7 mouse cellular contexts compared by ENCODE assay signal in the genomic region with DNA sequence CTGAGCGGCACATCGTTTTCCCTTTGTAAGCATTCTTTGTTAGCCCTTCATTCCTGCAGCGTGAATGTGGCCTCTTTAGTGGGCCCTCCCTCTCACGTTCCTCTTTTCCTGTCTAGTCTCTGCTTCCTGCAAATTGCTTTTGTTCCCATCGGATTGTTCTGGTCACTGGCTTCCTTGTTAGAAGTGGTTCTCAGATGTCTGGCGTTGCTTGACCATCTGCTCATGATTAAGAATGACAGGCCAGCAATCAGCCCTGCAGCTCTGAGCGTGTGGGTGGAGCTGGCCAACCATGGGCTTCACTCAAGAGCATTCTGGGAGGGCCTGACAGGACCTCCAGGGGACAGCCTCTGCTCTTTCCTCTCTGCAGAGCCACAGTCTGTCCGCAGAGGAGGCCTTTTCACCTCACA.
A peak's percentile ranks its signal among the peaks of the same experiment; 100 is the strongest.
DNase-seq lines count a peak whose midpoint lies in the region; ATAC-seq lines count a peak whose summit lies in the region.

No protein-coding gene starts in this region.

- H3K4me1 ChIP-seq in embryonic facial prominence, embryonic 14.5 days (ENCODE audit: control insufficient read depth, insufficient read depth, low read length) = peaks cover 5% of the 10 kb centered on the region
- 0 out of 2 replicates have a peak, but pooled peaks cover 9% of the 10 kb centered on the region for H3K4me1 ChIP-seq in intestine, embryonic 16.5 days (ENCODE audit: control insufficient read depth, insufficient read depth, low read length)
- H3K4me1 ChIP-seq in stomach, embryonic 16.5 days (ENCODE audit: control insufficient read depth, insufficient read depth, low read length) = peaks cover 4% of the 10 kb centered on the region; the same call in 1 of the 2 replicates

- ATAC-seq in embryonic facial prominence, embryonic 14.5 days (ENCODE audit: low read depth) = peak; percentile 93
- peak; percentile 60; the same call in 1 of the 2 replicates for ATAC-seq in intestine, embryonic 16.5 days
- peak; percentile 29; the same call in 1 of the 2 replicates for ATAC-seq in stomach, embryonic 16.5 days (ENCODE audit: insufficient read depth, low FRiP score)

- H3K4me2 ChIP-seq in embryonic facial prominence, embryonic 14.5 days (ENCODE audit: low read depth, low read length) = peak overlapping the region; percentile 2; the same call in 1 of the 2 replicates
- H3K4me2 ChIP-seq in intestine, embryonic 16.5 days (ENCODE audit: low read depth, low read length) = no peak overlapping the region
- H3K4me2 ChIP-seq in stomach, embryonic 16.5 days (ENCODE audit: low read depth, low read length) = no peak overlapping the region

- H3K9me3 ChIP-seq in embryonic facial prominence, embryonic 14.5 days (ENCODE audit: control insufficient read depth, low read length) = no peaks in the 10 kb centered on the region
- H3K9me3 ChIP-seq in intestine, embryonic 16.5 days (ENCODE audit: control insufficient read depth, low read length) = no peaks in the 10 kb centered on the region
- no peaks in the 10 kb centered on the region for H3K9me3 ChIP-seq in stomach, embryonic 16.5 days (replicated peaks; ENCODE audit: control insufficient read depth, low read length)

- peak overlapping the region; percentile 50; the same call in 1 of the 2 replicates for H3K27ac ChIP-seq in embryonic facial prominence, embryonic 14.5 days (replicated peaks; ENCODE audit: low read depth, low read length)
- no peak overlapping the region for H3K27ac ChIP-seq in intestine, embryonic 16.5 days (ENCODE audit: low read length)
- H3K27ac ChIP-seq in stomach, embryonic 16.5 days (ENCODE audit: low read length) = no peak overlapping the region

- H3K36me3 ChIP-seq in embryonic facial prominence, embryonic 14.5 days (ENCODE audit: control insufficient read depth, insufficient read depth, low read length) = no peaks in the 10 kb centered on the region
- no peaks in the 10 kb centered on the region for H3K36me3 ChIP-seq in intestine, embryonic 16.5 days (ENCODE audit: control insufficient read depth, insufficient read depth, low read length)
- no peaks in the 10 kb centered on the region for H3K36me3 ChIP-seq in stomach, embryonic 16.5 days (ENCODE audit: control insufficient read depth, insufficient read depth, low read length)

- H3K27me3 ChIP-seq in embryonic facial prominence, embryonic 14.5 days (replicated peaks; ENCODE audit: control insufficient read depth, insufficient read depth, low read length) = no peaks in the 10 kb centered on the region
- no peaks in the 10 kb centered on the region for H3K27me3 ChIP-seq in intestine, embryonic 16.5 days (replicated peaks; ENCODE audit: control insufficient read depth, insufficient read depth, low read length)
- H3K27me3 ChIP-seq in stomach, embryonic 16.5 days (ENCODE audit: control insufficient read depth, insufficient read depth, low read length) = no peaks in the 10 kb centered on the region

- H3K4me3 ChIP-seq in embryonic facial prominence, embryonic 14.5 days (ENCODE audit: low read depth, low read length) = no peak overlapping the region
- H3K4me3 ChIP-seq in intestine, embryonic 16.5 days (ENCODE audit: low read length) = no peak overlapping the region
- no peak overlapping the region for H3K4me3 ChIP-seq in stomach, embryonic 16.5 days (replicated peaks; ENCODE audit: low read length)

- no peak overlapping the region for H3K9ac ChIP-seq in embryonic facial prominence, embryonic 14.5 days (ENCODE audit: low read depth, low read length)
- H3K9ac ChIP-seq in intestine, embryonic 16.5 days (ENCODE audit: low read depth, low read length) = no peak overlapping the region
- H3K9ac ChIP-seq in stomach, embryonic 16.5 days (ENCODE audit: low read length) = no peak overlapping the region

- peak; percentile 35 to 52 for DNase-seq in right cerebral cortex, postnatal 10 days (ENCODE audit: low spot score in 2 of 2)
- DNase-seq in right cerebral cortex, postnatal 36 days (ENCODE audit: low spot score in 2 of 2) = no peak
- peak; percentile 92 for DNase-seq in embryonic facial prominence, embryonic 14.5 days (ENCODE audit: low spot score)
- DNase-seq in thymus, postnatal 4 days = no peak
- DNase-seq in adrenal gland, postnatal 4 days (ENCODE audit: low spot score in 2 of 2) = no peak

- whole genome bisulfite sequencing in embryonic facial prominence, embryonic 14.5 days = 2% methylated on average over 8 of the region's 8 CpGs
- 20% methylated on average over 8 of the region's 8 CpGs for WGBS in intestine, embryonic 16.5 days
- WGBS in stomach, embryonic 16.5 days = 12% methylated on average over 8 of the region's 8 CpGs

Comparison
In these comparisons a context has a peak if more than half of its experiments do, and no peak if none do; other contexts are left out.
1. DNase-seq: peak in right cerebral cortex, postnatal 10 days (2 of 2) and embryonic facial prominence, embryonic 14.5 days (single experiment); none in right cerebral cortex, postnatal 36 days (0 of 2), thymus, postnatal 4 days (single experiment) and adrenal gland, postnatal 4 days (0 of 2).
2. ATAC-seq: peak in every context shown above with its lines; median percentile 93 in embryonic facial prominence, embryonic 14.5 days; 60 in intestine, embryonic 16.5 days; 29 in stomach, embryonic 16.5 days.